Mouse (Mus musculus): ENCODE data around the gene Cd59a. TPM values are rescaled to one million over a fixed set of nuclear protein-coding genes. Genes with fewer than 3 reads are reported as not detected.

Cd59a gene
- total RNA-seq, 1 experiment = 6.4 TPM

DNA sequence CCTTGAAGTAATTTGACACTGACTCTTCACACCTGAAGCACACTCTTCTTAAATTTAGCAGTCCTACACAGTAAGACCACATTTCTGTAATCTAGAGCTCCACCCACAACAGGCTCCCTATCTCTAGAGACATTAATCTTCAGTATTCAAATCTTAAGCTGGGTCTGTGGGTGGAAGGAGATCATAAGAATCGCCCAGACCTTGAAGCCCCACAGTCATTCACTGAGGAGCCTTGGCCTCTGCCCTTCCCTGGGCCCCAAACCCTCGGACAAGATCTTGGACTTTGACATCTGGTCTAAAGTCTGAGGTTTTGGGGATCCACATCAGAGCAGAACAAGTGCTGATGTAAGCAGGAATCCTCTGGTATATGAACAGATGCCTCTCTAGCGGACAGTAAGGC lies 27.9 kb downstream of the Cd59a start:
- Histone ChIP-seq H3K4me3 (ENCODE audit: insufficient read depth in 1 of 2, low read depth in 1 of 2, low read length in 2 of 2, poor library complexity in 1 of 2, severe bottlenecking in 1 of 2) (peak overlapping the region in 1 of 2 experiments; percentile 83; a peak in 1 of 4 replicates), H3K9ac (ENCODE audit: insufficient read depth, low read depth, low read length, poor library complexity, severe bottlenecking) (no peak overlapping the region), H3K9me3 (ENCODE audit: control insufficient read depth, insufficient read depth, low read depth, low read length) (no peaks in the 10 kb centered on the region), H3K27ac (ENCODE audit: insufficient read depth, low read depth, low read length, poor library complexity, severe bottlenecking) (no peak overlapping the region), H3K4me1 (ENCODE audit: control insufficient read depth in 2 of 2, insufficient read depth in 2 of 2, low read length in 2 of 2, poor library complexity in 1 of 2) (peaks cover 2 to 7% of the 10 kb centered on the region in 2 experiments; a peak in 2 of 4 replicates), H3K36me3 (ENCODE audit: control insufficient read depth, insufficient read depth, low read length, poor library complexity, severe bottlenecking) (no peaks in the 10 kb centered on the region)
- in situ Hi-C loops (cut with MboI; ENCODE audit: low sequenced_read_pairs in 2 of 2, unreplicated experiment in 2 of 2) = no loop called here
- no peak for DNase-seq (ENCODE audit: low read depth, low spot score)
- TF ChIP-seq HCFC1 (IDR thresholded peaks at IDR 0.05; ENCODE audit: borderline replicate concordance, insufficient read depth, low read length) = no peak

DNA sequence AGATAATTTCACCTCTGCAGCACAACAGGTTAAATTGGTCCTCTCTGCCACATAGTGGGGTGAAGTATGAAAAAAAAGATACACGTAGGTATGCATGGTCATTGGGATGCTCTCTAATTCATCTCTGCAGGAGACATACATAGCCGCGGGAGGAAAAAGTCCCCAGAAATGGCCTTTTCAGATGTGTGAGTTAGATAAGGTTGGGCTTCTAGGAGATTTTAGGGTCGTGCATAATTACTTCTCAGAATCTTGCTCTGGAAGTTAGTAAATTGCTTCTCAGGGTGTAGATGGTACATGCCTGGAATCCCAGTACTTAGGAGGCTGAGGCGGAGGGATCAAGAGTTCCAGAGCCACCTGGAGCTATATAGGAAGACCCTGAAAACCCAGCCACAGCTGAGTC lies 28.5 kb downstream of the Cd59a start:
- in situ Hi-C loops (cut with MboI; ENCODE audit: low sequenced_read_pairs in 2 of 2, unreplicated experiment in 2 of 2) = no loop called here
- no peak for DNase-seq (ENCODE audit: low read depth, low spot score)
- Histone ChIP-seq H3K36me3 (ENCODE audit: control insufficient read depth, insufficient read depth, low read length, poor library complexity, severe bottlenecking) (no peaks in the 10 kb centered on the region), H3K4me1 (ENCODE audit: control insufficient read depth in 2 of 2, insufficient read depth in 2 of 2, low read length in 2 of 2, poor library complexity in 1 of 2) (peaks cover 2 to 7% of the 10 kb centered on the region in 2 experiments; a peak in 2 of 4 replicates), H3K27ac (ENCODE audit: insufficient read depth, low read depth, low read length, poor library complexity, severe bottlenecking) (no peak overlapping the region), H3K9ac (ENCODE audit: insufficient read depth, low read depth, low read length, poor library complexity, severe bottlenecking) (no peak overlapping the region), H3K9me3 (ENCODE audit: control insufficient read depth, insufficient read depth, low read depth, low read length) (no peaks in the 10 kb centered on the region), H3K4me3 (ENCODE audit: insufficient read depth in 1 of 2, low read depth in 1 of 2, low read length in 2 of 2, poor library complexity in 1 of 2, severe bottlenecking in 1 of 2) (no peak overlapping the region)
- no peak for TF ChIP-seq ZNF384 (IDR thresholded peaks at IDR 0.05; ENCODE audit: low read depth, low read length)
- TF ChIP-seq HCFC1 (IDR thresholded peaks at IDR 0.05; ENCODE audit: borderline replicate concordance, insufficient read depth, low read length) = no peak
- no peak for TF ChIP-seq CHD2 (IDR thresholded peaks at IDR 0.05; ENCODE audit: low read depth, low read length)
- no peak for TF ChIP-seq MAFK (IDR thresholded peaks at IDR 0.05; ENCODE audit: insufficient read depth, low read depth, low read length)
- TF ChIP-seq ZC3H11A (IDR thresholded peaks at IDR 0.05; ENCODE audit: borderline replicate concordance, low read depth, low read length) = no peak

DNA sequence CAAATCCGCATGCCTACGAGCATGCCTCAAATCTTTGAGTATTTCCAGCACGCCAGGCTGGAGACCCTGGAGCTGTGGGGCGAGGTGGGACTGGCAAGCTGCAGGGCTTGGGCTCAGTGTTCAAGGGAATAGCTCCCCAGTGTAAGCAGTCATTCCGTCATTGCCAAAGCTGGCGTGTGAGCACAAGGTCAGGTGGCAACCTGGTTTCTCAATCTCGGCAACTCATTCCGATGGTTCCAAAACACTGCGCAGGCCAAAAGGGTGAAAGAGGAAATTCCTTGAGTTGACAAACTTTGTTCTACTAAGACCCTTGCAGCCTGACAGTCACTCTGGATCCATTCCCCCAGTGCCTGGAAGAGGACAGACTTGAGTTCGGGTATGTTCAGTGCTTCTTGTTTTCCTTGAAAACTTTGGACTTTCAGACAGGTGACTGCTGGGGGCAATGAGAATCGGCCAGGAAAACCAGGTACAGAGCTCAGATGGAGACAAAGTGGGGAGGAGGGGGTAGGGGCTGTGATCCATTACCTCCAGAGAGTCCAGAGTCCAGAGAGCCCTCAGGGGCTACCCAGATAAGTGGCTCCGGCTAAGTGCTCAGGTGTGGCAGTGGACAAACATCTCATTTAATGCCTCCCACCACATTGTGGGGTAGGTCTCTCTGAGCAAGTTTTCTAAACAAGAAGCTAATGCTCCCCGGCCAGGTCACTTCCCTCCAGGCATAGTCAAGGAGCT lies 33.4 kb downstream of the Cd59a start:
- in situ Hi-C loops (cut with MboI; ENCODE audit: low sequenced_read_pairs in 2 of 2, unreplicated experiment in 2 of 2) = loop anchor here in 1 of 2 experiments (25.0 kb wide), 1 partner anchor 308 kb away; no protein-coding TSS in a partner anchor
- no peak for TF ChIP-seq ZC3H11A (IDR thresholded peaks at IDR 0.05; ENCODE audit: borderline replicate concordance, low read depth, low read length)
- no peak for TF ChIP-seq ZNF384 (IDR thresholded peaks at IDR 0.05; ENCODE audit: low read depth, low read length)
- no peak for TF ChIP-seq CHD2 (IDR thresholded peaks at IDR 0.05; ENCODE audit: low read depth, low read length)
- no peak for TF ChIP-seq MAFK (IDR thresholded peaks at IDR 0.05; ENCODE audit: insufficient read depth, low read depth, low read length)
- TF ChIP-seq HCFC1 (IDR thresholded peaks at IDR 0.05; ENCODE audit: borderline replicate concordance, insufficient read depth, low read length) = no peak
- DNase-seq (ENCODE audit: low read depth, low spot score) = no peak

DNA sequence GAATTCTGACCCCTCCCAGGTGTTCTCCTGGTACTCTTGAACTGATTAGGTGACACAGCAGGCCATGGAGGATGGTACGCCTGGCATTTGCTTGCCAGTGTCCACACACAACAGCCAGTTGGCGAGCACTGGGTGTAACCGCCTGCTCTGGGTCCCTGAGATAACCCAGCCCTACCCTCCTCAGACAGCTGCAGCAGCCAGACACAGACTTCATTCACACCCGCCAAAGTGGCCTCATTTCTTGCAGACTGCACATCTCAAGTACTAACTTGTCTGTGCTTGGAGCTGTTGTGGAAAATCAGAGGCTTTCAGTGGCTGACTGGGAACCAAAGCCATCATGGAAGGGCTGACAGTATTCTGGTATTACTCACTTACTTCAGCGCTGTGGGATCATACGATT lies 34.6 kb downstream of the Cd59a start:
- H3K27ac ChIP-seq (ENCODE audit: insufficient read depth, low read depth, low read length, poor library complexity, severe bottlenecking) = no peak overlapping the region

More for the DNA sequence above, 33.4 kb downstream of the Cd59a start:
- H3K9me3 ChIP-seq (ENCODE audit: control insufficient read depth, insufficient read depth, low read depth, low read length) = no peaks in the 10 kb centered on the region
- H3K4me3 ChIP-seq (ENCODE audit: insufficient read depth in 1 of 2, low read depth in 1 of 2, low read length in 2 of 2, poor library complexity in 1 of 2, severe bottlenecking in 1 of 2) = no peak overlapping the region
- 0 out of 4 replicates have a peak, but pooled peaks cover 0 to 3% of the 10 kb centered on the region in 2 experiments for H3K4me1 ChIP-seq (ENCODE audit: control insufficient read depth in 2 of 2, insufficient read depth in 2 of 2, low read length in 2 of 2, poor library complexity in 1 of 2)
- no peaks in the 10 kb centered on the region for H3K36me3 ChIP-seq (ENCODE audit: control insufficient read depth, insufficient read depth, low read length, poor library complexity, severe bottlenecking)
- no peak overlapping the region for H3K9ac ChIP-seq (ENCODE audit: insufficient read depth, low read depth, low read length, poor library complexity, severe bottlenecking)
- H3K27ac ChIP-seq (ENCODE audit: insufficient read depth, low read depth, low read length, poor library complexity, severe bottlenecking) = no peak overlapping the region

More for the DNA sequence above, 34.6 kb downstream of the Cd59a start:
- TF ChIP-seq ZNF384 (IDR thresholded peaks at IDR 0.05; ENCODE audit: low read depth, low read length) = no peak
- no peak for TF ChIP-seq CHD2 (IDR thresholded peaks at IDR 0.05; ENCODE audit: low read depth, low read length)
- TF ChIP-seq MAFK (IDR thresholded peaks at IDR 0.05; ENCODE audit: insufficient read depth, low read depth, low read length) = no peak
- in situ Hi-C loops (cut with MboI; ENCODE audit: low sequenced_read_pairs in 2 of 2, unreplicated experiment in 2 of 2) = loop anchor here (10.0 to 25.0 kb wide), 2 partner anchors 275 to 307 kb away; no protein-coding TSS in a partner anchor
- Histone ChIP-seq H3K36me3 (ENCODE audit: control insufficient read depth, insufficient read depth, low read length, poor library complexity, severe bottlenecking) (no peaks in the 10 kb centered on the region), H3K4me3 (ENCODE audit: insufficient read depth in 1 of 2, low read depth in 1 of 2, low read length in 2 of 2, poor library complexity in 1 of 2, severe bottlenecking in 1 of 2) (no peak overlapping the region), H3K9me3 (ENCODE audit: control insufficient read depth, insufficient read depth, low read depth, low read length) (no peaks in the 10 kb centered on the region), H3K4me1 (ENCODE audit: control insufficient read depth in 2 of 2, insufficient read depth in 2 of 2, low read length in 2 of 2, poor library complexity in 1 of 2) (0 out of 4 replicates have a peak, but pooled peaks cover 0 to 3% of the 10 kb centered on the region in 2 experiments), H3K9ac (ENCODE audit: insufficient read depth, low read depth, low read length, poor library complexity, severe bottlenecking) (no peak overlapping the region)
- DNase-seq (ENCODE audit: low read depth, low spot score) = no peak
